20 mouse cellular contexts compared by ENCODE assay signal in the genomic region with DNA sequence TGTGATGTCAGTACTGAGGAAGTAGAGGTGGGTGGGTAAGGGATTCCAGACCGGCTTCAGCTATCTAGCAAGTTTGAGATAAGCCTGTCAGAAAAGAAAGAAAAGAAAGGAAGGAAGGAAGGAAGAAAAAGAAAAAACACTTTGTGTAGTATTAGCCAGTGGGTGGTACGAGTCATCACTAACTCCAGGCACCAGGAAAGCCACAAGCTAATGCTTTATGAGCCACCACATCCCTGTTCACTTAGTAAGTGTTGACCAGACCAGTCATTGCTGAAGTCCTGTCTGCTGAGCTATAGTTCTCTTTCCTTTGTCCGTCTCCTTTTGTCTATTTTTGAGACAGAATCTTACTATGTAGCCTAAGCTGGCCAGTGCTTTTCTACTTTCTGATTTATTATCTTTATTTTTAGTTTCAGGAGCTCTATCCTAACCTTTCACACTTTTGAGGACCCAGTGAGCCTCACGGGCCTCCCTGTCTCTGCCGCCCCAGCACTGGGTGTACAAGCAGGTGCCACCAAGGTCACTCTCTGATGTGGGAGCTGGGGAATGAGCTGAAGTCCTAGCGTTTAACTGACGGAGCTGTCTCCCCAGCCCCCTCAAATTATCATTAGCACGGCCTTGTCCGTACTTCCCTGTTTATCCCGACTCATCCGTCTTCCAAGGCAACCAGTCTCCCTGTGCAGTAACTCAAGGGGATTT. TPM values are rescaled to one million over a fixed set of nuclear protein-coding genes. Genes with fewer than 3 reads are reported as not detected.
DNase-seq lines count a peak whose midpoint lies in the region; ATAC-seq lines count a peak whose summit lies in the region.
"Had no signal": no experiment of that assay in that cellular context is flagged by ENCODE, and none has a peak within 500 bp of the region (broad histone marks: within the 10 kb centered on the region; RNA-seq: fewer than 3 reads in every experiment).

No protein-coding gene starts in this region.

- H3K27me3 ChIP-seq in heart, embryonic 15.5 days, result no peaks in the 10 kb centered on the region

- no peak for DNase-seq in heart, postnatal 10 days
- peak; percentile 68 for DNase-seq in ovary, adult 18-20 months (ENCODE audit: low spot score)
- no peak for DNase-seq in ovary, postnatal 10 days (ENCODE audit: low spot score)
- DNase-seq in adrenal gland, postnatal 10 days, result peak; percentile 36
- no peak for DNase-seq in cerebellum, postnatal 10 days
- no peak for DNase-seq in urinary bladder, postnatal 14 days (ENCODE audit: low spot score)
- DNase-seq: cerebellum, postnatal 36 days; forebrain, postnatal 0 days; kidney, adult 8-10 months; kidney, postnatal 4 days; lung, postnatal 4 days; right cerebral cortex, postnatal 25 days; thymus, adult 2 months had no signal

- peak; percentile 34; the same call in 1 of the 2 replicates for ATAC-seq in heart, embryonic 15.5 days (replicated peaks; ENCODE audit: insufficient number of reproducible peaks, insufficient read depth, low FRiP score, low read depth)
- ATAC-seq: forebrain, postnatal 0 days; midbrain, embryonic 16.5 days had no signal

- no peak overlapping the region for H3K9ac ChIP-seq in heart, embryonic 15.5 days
- H3K9ac ChIP-seq: forebrain, postnatal 0 days; liver, embryonic 14.5 days had no signal

- peaks cover 34% of the 10 kb centered on the region for H3K4me1 ChIP-seq in heart, embryonic 15.5 days (replicated peaks)

- H3K27ac ChIP-seq in heart, embryonic 15.5 days, result peak overlapping the region; percentile 32; the same call in 1 of the 2 replicates
- H3K27ac ChIP-seq: liver, embryonic 14.5 days had no signal

- no peak overlapping the region for H3K4me2 ChIP-seq in heart, embryonic 15.5 days

- H3K36me3 ChIP-seq in heart, embryonic 15.5 days, result peaks cover 3% of the 10 kb centered on the region; the same call in 1 of the 2 replicates

- H3K4me3 ChIP-seq in heart, embryonic 15.5 days, result no peak overlapping the region

- WGBS in heart, embryonic 15.5 days, result 47% methylated on average over 11 of the region's 11 CpGs

- no peaks in the 10 kb centered on the region for H3K9me3 ChIP-seq in heart, embryonic 15.5 days (replicated peaks)

- intact Hi-C loops in heart, postnatal 10 days (cut with DNase I), result no loop called here

RNA-seq across cellular contexts. Expression of a gene that starts 10.0 kb away (rescaled TPM):
- 9.7 and 10.2 TPM in 2 replicates for polyA plus RNA-seq in heart, embryonic 15.5 days (2015; fragmentation: Nextera tagmentation; extraction: Ambion mirVana)
- total RNA-seq in heart, postnatal 10 days (2021), result 10 to 100 TPM; 11.1 to 11.7 TPM
- total RNA-seq in adrenal gland, postnatal 10 days (2021), result 10 to 100 TPM; 21.6 to 24.0 TPM

RNA-seq across cellular contexts. Expression of a gene that starts 33.6 kb away (rescaled TPM):
- polyA plus RNA-seq in heart, embryonic 15.5 days (2015; fragmentation: Nextera tagmentation; extraction: Ambion mirVana), result 2.2 and 4.1 TPM in 2 replicates
- 1 to 10 TPM; 1.6 to 1.8 TPM for total RNA-seq in heart, postnatal 10 days (2021)
- total RNA-seq in adrenal gland, postnatal 10 days (2021), result 10 to 100 TPM in 1 of 2 experiments, 1 to 10 TPM in 1; 7.1 to 12.5 TPM

RNA-seq across cellular contexts. Expression of a gene that starts 38.0 kb away (rescaled TPM):
- polyA plus RNA-seq in heart, embryonic 15.5 days (2015; fragmentation: Nextera tagmentation; extraction: Ambion mirVana), result 0.20 TPM in 1 of 2 replicates, not detected in the other
- total RNA-seq in heart, postnatal 10 days (2021), result not detected
- total RNA-seq in adrenal gland, postnatal 10 days (2021), result under 1 TPM in 1 of 2 experiments, not detected in 1; 0.39 TPM
- total RNA-seq: gastrocnemius, adult 8-10 months; hematopoietic stem cell, adult 5-6 weeks had no signal
- polyA plus RNA-seq: embryonic facial prominence, embryonic 11.5 days; liver, embryonic 14.5 days; neural tube, embryonic 11.5 days; thymus, adult 2 months had no signal

Comparison
In these comparisons a context has a peak if more than half of its experiments do, and no peak if none do; other contexts are left out.
1. DNase-seq: peak in ovary, adult 18-20 months (single experiment) and adrenal gland, postnatal 10 days (single experiment); none in heart, postnatal 10 days (0 of 2), ovary, postnatal 10 days (single experiment), cerebellum, postnatal 10 days (0 of 2) and urinary bladder, postnatal 14 days (single experiment).